Mouse (Mus musculus): Measurements from ENCODE around the gene Cit.

Gene Cit

GRCm38 (mm10) chr5:115851029-115851365, 5.9 kb downstream of the Cit start:
- CTCF ChIA-PET, result no interaction called here

GRCm38 (mm10) chr5:115852431-115852830, 7.4 kb downstream of the Cit start:
- CTCF ChIA-PET, result no interaction called here

GRCm38 (mm10) chr5:115853691-115854090, 8.6 kb downstream of the Cit start:
- CTCF ChIA-PET, result no interaction called here

- CTCF ChIA-PET, result no interaction called here
Observed at GRCm38 (mm10) chr5:115854370-115854769, 9.3 kb downstream of the Cit start.

GRCm38 (mm10) chr5:115858652-115859051, 13.6 kb downstream of the Cit start:
- CTCF ChIA-PET, result no interaction called here

- CTCF ChIA-PET, result no interaction called here
Observed at GRCm38 (mm10) chr5:115859461-115859860, 14.4 kb downstream of the Cit start.

GRCm38 (mm10) chr5:115861991-115862390, 16.9 kb downstream of the Cit start:
- CTCF ChIA-PET, result no interaction called here

- CTCF ChIA-PET, result no interaction called here
Observed at GRCm38 (mm10) chr5:115862439-115862838, 17.4 kb downstream of the Cit start.

- CTCF ChIA-PET, result no interaction called here
Observed at GRCm38 (mm10) chr5:115866296-115866695, 21.2 kb downstream of the Cit start.

GRCm38 (mm10) chr5:115868540-115868939, 23.5 kb downstream of the Cit start:
- CTCF ChIA-PET, result no interaction called here

GRCm38 (mm10) chr5:115869198-115869597, 24.1 kb downstream of the Cit start:
- CTCF ChIA-PET, result no interaction called here

- CTCF ChIA-PET, result no interaction called here
Observed at GRCm38 (mm10) chr5:115871153-115871552, 26.1 kb downstream of the Cit start.

GRCm38 (mm10) chr5:115872106-115872505, 27.0 kb downstream of the Cit start:
- CTCF ChIA-PET, result no interaction called here

- CTCF ChIA-PET, result no interaction called here
Observed at GRCm38 (mm10) chr5:115872956-115873355, 27.9 kb downstream of the Cit start.

- CTCF ChIA-PET, result no interaction called here
Observed at GRCm38 (mm10) chr5:115877425-115877824, 32.3 kb downstream of the Cit start.

- CTCF ChIA-PET, result no interaction called here
Observed at GRCm38 (mm10) chr5:115882165-115882564, 37.1 kb downstream of the Cit start.

GRCm38 (mm10) chr5:115884429-115884828, 39.4 kb downstream of the Cit start:
- CTCF ChIA-PET, result no interaction called here

GRCm38 (mm10) chr5:115893772-115894171, 48.7 kb downstream of the Cit start:
- CTCF ChIA-PET, result no interaction called here

GRCm38 (mm10) chr5:115897036-115897435, 52.0 kb downstream of the Cit start:
- CTCF ChIA-PET, result no interaction called here

GRCm38 (mm10) chr5:115907037-115908009, 62.2 kb downstream of the Cit start:
- CTCF ChIA-PET, result no interaction called here

GRCm38 (mm10) chr5:115908251-115908650, 63.2 kb downstream of the Cit start:
- CTCF ChIA-PET, result no interaction called here

GRCm38 (mm10) chr5:115908699-115909098, 63.6 kb downstream of the Cit start:
- CTCF ChIA-PET, result no interaction called here

GRCm38 (mm10) chr5:115909106-115909505, 64.0 kb downstream of the Cit start:
- CTCF ChIA-PET, result no interaction called here

GRCm38 (mm10) chr5:115910491-115910890, 65.4 kb downstream of the Cit start:
- CTCF ChIA-PET, result no interaction called here

Measured in spleen, embryonic (tissue).